Mouse (Mus musculus) urinary bladder, postnatal 4 days (tissue): ENCODE data around the gene Fcho1.
A peak's percentile ranks its signal among the peaks of the same experiment; 100 is the strongest.
"Not testable (repeated sequence)": the region's sequence is repeated elsewhere in the genome, so short reads cannot be mapped to it uniquely, and the experiment has no call there.

Source experiments
- DNase-seq, 2 experiments: peaks; one replicate each; pipeline ENCODE4 v3.0.0; 2021 to 2022; ENCODE audit warnings: low spot score in 2 of 2

The Fcho1 gene

GRCm38 (mm10) chr8:71725122-71725924, at the start of gene Fcho1:
Fcho1 (minus strand) TSS chr8:71725716.
- peak in 1 of 2 experiments; percentile 65 for DNase-seq

- no peak for DNase-seq
These were observed 45.8 kb upstream of the Fcho1 start for GRCm38 (mm10) chr8:71771336-71771735.

GRCm38 (mm10) chr8:71758816-71759215, 33.3 kb upstream of the Fcho1 start:
- no peak for DNase-seq

- DNase-seq = not testable (repeated sequence)
These were observed 27.5 kb upstream of the Fcho1 start for GRCm38 (mm10) chr8:71752881-71753552.

GRCm38 (mm10) chr8:71752263-71752662, 26.7 kb upstream of the Fcho1 start:
- DNase-seq = not testable (repeated sequence)

GRCm38 (mm10) chr8:71751337-71751886, 25.9 kb upstream of the Fcho1 start:
- DNase-seq = not testable (repeated sequence)

GRCm38 (mm10) chr8:71749321-71750075, 24.0 kb upstream of the Fcho1 start:
- not testable (repeated sequence) for DNase-seq

GRCm38 (mm10) chr8:71747082-71747481, 21.6 kb upstream of the Fcho1 start:
- DNase-seq = not testable (repeated sequence)

GRCm38 (mm10) chr8:71745322-71745721, 19.8 kb upstream of the Fcho1 start:
- no peak for DNase-seq

- DNase-seq = no peak
These were observed 17.3 kb upstream of the Fcho1 start for GRCm38 (mm10) chr8:71742783-71743182.

- no peak for DNase-seq
These were observed 16.2 kb upstream of the Fcho1 start for GRCm38 (mm10) chr8:71741687-71742114.

GRCm38 (mm10) chr8:71741226-71741625, 15.7 kb upstream of the Fcho1 start:
- DNase-seq = no peak

GRCm38 (mm10) chr8:71738316-71738715, 12.8 kb upstream of the Fcho1 start:
- not testable (repeated sequence) for DNase-seq

GRCm38 (mm10) chr8:71731652-71732230, 6.2 kb upstream of the Fcho1 start:
- no peak for DNase-seq

- DNase-seq = no peak
These were observed 3.5 kb upstream of the Fcho1 start for GRCm38 (mm10) chr8:71728826-71729620.

- no peak for DNase-seq
These were observed 2.8 kb upstream of the Fcho1 start for GRCm38 (mm10) chr8:71728240-71728785.

- no peak for DNase-seq
These were observed 1.1 kb downstream of the Fcho1 start for GRCm38 (mm10) chr8:71724389-71724788.

- DNase-seq = no peak
These were observed 2.4 kb downstream of the Fcho1 start for GRCm38 (mm10) chr8:71723047-71723551.

GRCm38 (mm10) chr8:71719928-71720457, 5.5 kb downstream of the Fcho1 start:
- DNase-seq = no peak

- DNase-seq = no peak
These were observed 6.3 kb downstream of the Fcho1 start for GRCm38 (mm10) chr8:71719218-71719617.
